Mouse (Mus musculus) adipocyte (in vitro differentiated cells): ENCODE data around the gene Pex11g.

Source experiments
- DNase-seq: peaks from one replicate; pipeline ENCODE4 v3.0.0-alpha.2; 2016; ENCODE audit warnings: low spot score

The Pex11g gene

GRCm38 (mm10) chr8:3415259-3415658, 52.2 kb downstream of the Pex11g start:
- no peak for DNase-seq

- no peak for DNase-seq
These were observed 52.8 kb downstream of the Pex11g start for GRCm38 (mm10) chr8:3414639-3415190.

- no peak for DNase-seq
These were observed 54.7 kb downstream of the Pex11g start for GRCm38 (mm10) chr8:3412816-3413215.

GRCm38 (mm10) chr8:3411901-3412301, 55.6 kb downstream of the Pex11g start:
- DNase-seq = peak; percentile 78

- no peak for DNase-seq
These were observed 56.4 kb downstream of the Pex11g start for GRCm38 (mm10) chr8:3411085-3411484.

- DNase-seq = no peak
These were observed 60.1 kb downstream of the Pex11g start for GRCm38 (mm10) chr8:3407417-3407816.
